Mouse (Mus musculus): ENCODE results near the gene Rps6kl1. TPM values are rescaled to one million over a fixed set of nuclear protein-coding genes. Genes with fewer than 3 reads are reported as not detected.

Rps6kl1 gene
- total RNA-seq, 2 experiments from 2014 or later, result 41.5 to 48.4 TPM

DNA sequence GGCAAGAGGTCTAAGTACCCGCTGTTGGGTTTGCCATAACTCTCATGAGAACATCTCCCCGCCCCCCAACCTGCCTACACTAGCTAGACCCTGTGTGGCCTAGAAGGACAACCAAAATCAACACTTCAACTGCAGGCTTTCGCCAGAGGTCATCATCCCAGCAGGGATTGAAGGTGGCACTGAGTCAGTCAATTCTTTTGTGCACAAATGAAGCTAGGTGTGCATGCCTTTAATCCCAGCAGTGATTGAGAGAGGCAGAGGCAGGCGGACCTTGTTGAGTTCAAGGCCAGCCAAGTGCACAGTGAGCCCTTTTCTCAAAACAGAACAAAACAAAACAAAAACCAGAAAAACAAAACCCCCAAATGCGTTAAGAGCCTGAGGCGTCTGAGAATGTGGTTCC lies 10.0 kb downstream of the Rps6kl1 start:
- no peak for DNase-seq (ENCODE audit: low spot score in 2 of 2)

GRCm38 (mm10) chr12:85140036-85140701 lies 10.9 kb downstream of the Rps6kl1 start:
- no peak for DNase-seq (ENCODE audit: low spot score in 2 of 2)

DNA sequence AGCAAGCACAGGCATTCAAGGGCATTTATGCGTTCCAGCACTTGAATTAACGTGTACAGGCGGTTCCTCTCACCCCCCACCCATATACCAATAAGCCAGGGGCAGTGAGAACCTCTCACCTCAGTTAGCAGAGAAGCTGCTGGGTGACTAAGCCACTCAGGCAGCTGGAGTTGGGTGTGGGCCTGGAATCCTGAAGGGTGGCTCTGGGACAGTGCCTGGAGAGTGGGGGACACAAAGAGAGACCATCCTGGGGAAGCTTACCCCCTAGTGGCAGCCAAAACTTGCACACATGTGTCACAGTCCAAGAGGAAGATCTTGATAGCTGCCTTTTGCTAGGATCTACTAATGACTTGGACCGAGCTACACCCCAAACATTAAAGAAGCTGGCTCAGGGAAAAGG lies 14.4 kb downstream of the Rps6kl1 start:
- DNase-seq (ENCODE audit: low spot score in 2 of 2), result no peak

GRCm38 (mm10) chr12:85135513-85136470 lies 15.3 kb downstream of the Rps6kl1 start:
- DNase-seq (ENCODE audit: low spot score in 2 of 2), result no peak

DNA sequence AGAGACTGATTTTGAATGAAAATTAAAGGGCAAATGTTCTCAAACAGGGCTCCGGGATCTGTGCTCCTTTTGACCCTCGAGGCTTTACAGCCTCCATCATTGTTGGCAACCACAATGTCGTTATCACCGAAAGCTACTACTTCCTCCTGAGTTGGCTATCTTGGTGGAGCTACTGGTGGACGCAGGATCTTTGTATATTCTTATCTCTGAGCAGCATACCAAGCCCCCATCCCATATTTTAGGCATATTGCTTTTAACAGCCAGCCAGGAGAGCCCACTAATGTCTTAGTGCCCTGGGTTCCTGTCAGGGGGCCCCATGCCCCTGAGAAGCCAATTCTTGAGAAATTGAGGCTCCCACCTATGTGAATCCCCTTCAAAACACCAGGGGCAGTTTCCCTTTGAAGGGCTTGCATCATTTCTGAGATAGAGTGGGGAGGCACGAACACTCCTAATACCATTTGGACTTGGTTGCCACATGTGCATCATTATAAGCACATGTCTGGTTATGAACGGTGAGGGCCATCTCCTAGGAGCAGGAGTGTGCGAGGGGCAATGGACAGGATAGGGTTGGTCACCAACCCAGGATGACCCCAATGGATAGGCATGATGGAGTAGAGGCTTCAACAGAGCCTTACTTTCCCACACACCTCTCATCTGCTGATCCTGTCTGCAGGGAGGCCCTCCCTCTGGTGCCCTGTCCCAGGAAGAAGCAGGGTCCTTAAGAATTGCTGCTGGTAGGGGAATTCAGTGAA lies 16.8 kb downstream of the Rps6kl1 start:
- DNase-seq (ENCODE audit: low spot score in 2 of 2), result no peak

GRCm38 (mm10) chr12:85131361-85131760 lies 19.7 kb downstream of the Rps6kl1 start:
- no peak for DNase-seq (ENCODE audit: low spot score in 2 of 2)

GRCm38 (mm10) chr12:85129426-85129978 lies 21.6 kb downstream of the Rps6kl1 start:
- no peak for DNase-seq (ENCODE audit: low spot score in 2 of 2)

- DNase-seq (ENCODE audit: low spot score in 2 of 2), result peak in 1 of 2 experiments; percentile 20
Measured at GRCm38 (mm10) chr12:85126986-85127603, 24.0 kb downstream of the Rps6kl1 start.

DNA sequence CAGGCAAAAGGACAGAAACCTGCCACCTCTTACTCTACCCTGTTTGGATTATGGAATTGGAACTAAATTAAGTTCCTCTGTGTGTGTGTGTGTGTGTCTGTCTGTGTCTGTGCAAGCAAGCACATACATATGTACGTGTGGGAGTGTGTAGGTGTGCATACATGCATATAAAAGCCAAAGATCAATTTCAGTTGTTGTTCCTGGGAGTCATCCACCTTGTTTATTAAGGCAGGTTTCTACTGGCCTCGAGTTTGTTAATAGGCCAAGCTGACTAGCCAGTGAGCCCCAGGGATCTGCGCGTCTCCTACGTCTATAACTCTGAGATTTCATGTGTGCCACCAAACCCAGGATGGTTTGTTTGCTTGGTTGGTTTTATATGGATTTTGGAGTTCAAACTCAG lies 26.3 kb downstream of the Rps6kl1 start:
- DNase-seq (ENCODE audit: low spot score in 2 of 2), result no peak

GRCm38 (mm10) chr12:85123645-85124044 lies 27.4 kb downstream of the Rps6kl1 start:
- no peak for DNase-seq (ENCODE audit: low spot score in 2 of 2)

DNA sequence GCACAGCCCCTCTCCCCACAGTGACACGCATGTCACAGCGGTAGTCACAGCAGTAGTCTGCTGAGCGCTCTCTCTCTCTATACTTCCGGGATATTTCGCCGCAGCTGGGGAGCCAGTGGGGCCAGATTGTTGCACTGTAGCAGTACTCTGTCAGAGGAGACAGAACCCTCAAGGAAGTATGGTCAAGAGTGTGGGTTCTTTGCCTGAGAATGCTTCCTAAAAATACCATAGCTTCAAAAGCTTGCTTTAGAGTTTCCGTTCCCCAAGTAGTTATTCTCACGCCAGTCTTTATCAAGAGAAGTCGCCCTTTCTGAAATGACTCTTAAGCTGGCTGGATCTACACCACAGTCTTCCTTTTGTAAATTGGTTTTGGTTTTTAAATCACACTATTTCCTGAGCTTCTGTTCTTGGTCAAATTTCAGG lies 27.9 kb downstream of the Rps6kl1 start:
- DNase-seq (ENCODE audit: low spot score in 2 of 2), result no peak

DNA sequence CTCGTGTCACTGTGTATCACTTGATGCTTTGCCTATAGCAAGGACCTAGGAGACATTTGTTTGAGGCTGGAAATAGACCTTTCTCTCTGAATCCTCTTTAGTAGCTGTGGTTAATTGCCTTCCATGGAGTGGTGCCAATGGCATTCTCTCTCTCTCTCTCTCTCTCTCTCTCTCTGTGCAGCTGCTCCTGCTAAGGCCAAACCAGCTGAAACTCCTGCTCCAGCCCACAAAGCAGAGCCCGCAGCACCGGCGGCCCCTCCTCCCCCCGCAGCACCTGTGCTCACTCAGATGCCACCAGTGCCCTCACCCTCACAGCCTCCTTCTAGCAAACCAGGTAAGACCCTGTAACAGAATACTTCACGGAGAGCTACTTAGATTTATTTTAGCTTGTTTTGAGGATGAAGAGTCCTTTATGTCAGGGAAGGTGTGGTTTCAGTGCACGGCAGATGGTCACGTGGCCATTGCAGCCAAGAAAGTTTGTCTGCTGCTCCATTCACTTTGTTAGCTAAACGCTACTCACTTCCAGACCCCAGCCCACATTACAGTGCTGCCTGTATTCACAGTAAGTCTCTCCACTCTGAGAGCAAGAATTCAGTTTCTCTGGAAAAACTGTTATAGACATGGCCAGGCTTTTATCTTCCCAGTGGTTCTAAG lies 29.1 kb downstream of the Rps6kl1 start:
- no peak for DNase-seq (ENCODE audit: low spot score in 2 of 2)

GRCm38 (mm10) chr12:85115678-85116077 lies 35.4 kb downstream of the Rps6kl1 start:
- no peak for DNase-seq (ENCODE audit: low spot score in 2 of 2)

DNA sequence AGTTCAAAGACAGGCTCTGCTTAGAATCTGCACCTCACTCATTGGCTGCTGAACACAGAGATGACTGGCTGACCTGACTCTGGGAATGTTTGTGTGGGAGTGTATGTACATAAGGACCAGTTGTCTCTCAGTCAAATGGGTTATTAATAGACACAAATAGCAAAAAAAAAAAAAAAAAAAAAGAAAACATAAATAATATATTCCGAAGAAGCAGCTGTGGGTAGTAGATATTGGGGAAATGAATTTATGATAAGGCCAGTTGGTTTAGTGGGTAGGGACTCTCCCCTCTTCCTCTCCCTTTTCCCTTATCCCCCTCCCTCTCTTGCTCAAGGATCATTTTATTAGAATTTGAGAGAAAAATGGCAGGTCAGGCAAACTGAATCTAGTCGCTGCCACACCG lies 37.1 kb downstream of the Rps6kl1 start:
- DNase-seq (ENCODE audit: low spot score in 2 of 2), result no peak

- no peak for DNase-seq (ENCODE audit: low spot score in 2 of 2)
Measured at GRCm38 (mm10) chr12:85113337-85113736, 37.7 kb downstream of the Rps6kl1 start.

DNA sequence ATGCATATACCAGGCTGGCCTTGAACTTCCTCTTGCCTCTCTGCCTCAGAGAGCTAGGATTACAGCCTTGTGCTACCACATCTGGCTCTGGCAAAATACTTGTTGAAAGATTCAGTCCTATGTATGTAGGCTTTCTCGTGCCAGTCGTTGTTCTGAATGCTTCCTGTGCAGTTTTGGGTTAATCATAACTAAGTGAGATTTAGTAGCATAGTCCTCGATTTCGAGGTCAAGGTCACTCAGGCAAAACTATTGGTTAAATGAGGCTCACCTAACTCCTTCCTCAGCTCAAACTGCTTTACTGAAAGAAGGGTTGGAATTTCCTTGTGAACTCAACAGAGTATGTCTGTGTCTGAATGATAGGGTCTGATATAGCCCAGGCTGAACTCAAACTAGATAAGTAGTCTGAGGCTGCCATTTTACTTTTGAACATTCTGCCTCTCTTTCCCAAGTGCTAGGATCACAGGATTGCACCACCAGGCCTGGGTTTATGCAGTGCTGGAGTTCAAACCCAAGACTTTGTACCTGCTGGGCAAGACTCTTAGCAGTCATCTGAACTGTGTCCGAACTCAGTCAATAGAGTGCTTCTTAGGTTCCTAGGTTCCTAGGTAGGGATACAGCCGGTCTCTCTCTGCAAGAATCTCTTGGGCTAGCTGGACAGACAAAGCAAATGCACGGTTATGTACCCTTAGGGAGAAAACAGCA lies 38.4 kb downstream of the Rps6kl1 start:
- no peak for DNase-seq (ENCODE audit: low spot score in 2 of 2)

GRCm38 (mm10) chr12:85110698-85111592 lies 40.1 kb downstream of the Rps6kl1 start, which contains the start of the genes Prox2 and Dlst:
Gene Prox2 (minus strand): TSS chr12:85110759.
Gene Dlst (plus strand): TSS chr12:85110833.
- peak; percentile 90 to 91 for DNase-seq (ENCODE audit: low spot score in 2 of 2)

DNA sequence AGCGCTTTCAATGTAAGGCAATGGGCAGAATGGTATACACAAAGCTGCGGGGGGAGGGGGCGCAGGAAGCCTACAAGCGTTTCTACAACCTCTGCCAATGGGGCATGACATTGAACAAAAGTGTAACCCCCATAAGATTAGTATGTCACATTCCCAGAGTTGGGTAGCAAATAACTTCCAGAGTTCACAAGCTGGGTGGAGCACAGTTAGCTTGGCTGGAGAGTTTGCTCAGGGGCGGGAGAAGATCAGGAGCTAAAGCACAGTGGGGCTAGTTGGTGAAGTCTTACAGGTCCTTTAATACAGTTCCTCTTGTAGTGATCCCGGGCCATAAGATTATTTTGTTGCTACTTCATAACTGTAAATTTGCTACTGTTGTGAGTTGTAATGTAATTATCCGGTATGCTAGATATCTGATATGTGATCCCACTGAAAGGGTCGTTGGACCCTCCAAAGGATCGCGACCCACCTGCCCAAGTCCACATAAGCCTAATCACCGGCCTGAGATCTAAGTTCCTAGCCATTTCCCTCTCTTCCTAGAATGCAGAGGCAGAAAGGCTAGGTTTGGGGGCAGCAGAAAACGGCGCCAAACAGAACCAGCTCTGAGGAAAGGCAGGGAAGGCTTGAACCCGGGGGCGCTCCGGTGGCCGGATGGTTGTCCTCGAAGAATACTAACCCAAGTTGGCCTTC lies 40.9 kb downstream of the Rps6kl1 start:
- no peak for DNase-seq (ENCODE audit: low spot score in 2 of 2)
